Mouse (Mus musculus): ENCODE data around the gene Crlf1.
"Not testable (repeated sequence)": the region's sequence is repeated elsewhere in the genome, so short reads cannot be mapped to it uniquely, and the experiment has no call there.

Gene Crlf1

DNA sequence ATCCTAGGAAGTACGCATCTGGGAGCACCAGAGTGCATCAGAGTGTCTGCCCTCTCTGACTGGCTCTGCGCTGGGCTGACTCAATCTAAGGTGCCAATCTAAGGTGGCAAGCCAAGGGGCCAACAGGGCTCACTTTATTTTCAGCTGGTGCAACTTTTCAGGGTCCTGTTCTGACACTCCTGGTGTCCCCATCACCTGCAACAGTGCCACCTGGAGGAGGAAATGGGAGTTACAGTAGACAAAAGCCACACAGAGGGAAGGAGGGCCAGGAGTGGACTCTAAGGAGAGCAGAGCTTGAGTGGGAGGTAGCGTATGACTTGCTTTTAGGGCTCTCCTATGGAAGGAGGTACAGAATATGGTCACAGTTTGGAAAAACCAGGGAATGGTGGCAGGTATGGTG lies 11.9 kb downstream of the Crlf1 start:
- Histone ChIP-seq H3K27me3 (ENCODE audit: insufficient read depth, low read length) (peaks cover 45% of the 10 kb centered on the region), H3K4me1 (replicated peaks; ENCODE audit: low read depth, low read length) (peaks cover 80% of the 10 kb centered on the region), H3K36me3 (ENCODE audit: insufficient read depth, low read length) (peaks cover 48% of the 10 kb centered on the region), H3K9me3 (ENCODE audit: low read length) (no peaks in the 10 kb centered on the region), H3K4me3 (replicated peaks; ENCODE audit: low read length) (peak overlapping the region; percentile 85; the same call in 1 of the 2 replicates)
- no peak for TF ChIP-seq POU5F1 (IDR thresholded peaks at IDR 0.05; ENCODE audit: borderline replicate concordance, low read length)
- TF ChIP-seq CTCF (conservative IDR thresholded peaks at IDR 0.05; ENCODE audit: low read length) = peak; percentile 90

DNA sequence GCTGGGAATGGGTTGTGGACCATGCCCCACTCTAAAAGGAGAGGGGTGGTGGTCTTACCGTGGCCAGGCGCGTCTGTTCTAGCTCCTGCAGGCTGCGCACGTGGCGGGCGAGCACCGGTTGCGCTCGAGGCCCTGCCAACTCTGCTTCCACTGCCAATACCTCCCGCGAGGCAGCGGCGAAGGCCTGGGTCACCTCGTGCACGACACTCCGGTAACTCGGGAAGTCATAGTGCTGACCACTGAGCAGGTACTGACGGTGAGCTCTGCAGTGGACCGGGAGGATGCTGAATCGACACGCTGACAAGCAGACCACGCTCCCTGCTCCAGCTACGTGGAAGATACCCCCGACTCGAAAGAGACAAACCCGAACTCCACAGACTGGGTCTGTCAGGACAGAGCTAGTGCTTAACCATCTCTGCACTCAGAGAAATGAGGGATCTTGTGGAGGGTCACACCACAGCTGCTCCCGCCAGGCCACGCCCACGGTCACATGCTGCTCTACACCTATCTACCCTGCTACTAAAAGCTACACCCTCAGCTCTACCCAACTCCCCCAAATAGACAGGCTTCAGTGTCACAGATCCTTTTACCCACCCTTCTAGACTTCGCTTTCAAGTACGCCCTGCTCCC lies 12.9 kb downstream of the Crlf1 start:
- Histone ChIP-seq H3K36me3 (ENCODE audit: insufficient read depth, low read length) (peaks cover 48% of the 10 kb centered on the region), H3K4me1 (replicated peaks; ENCODE audit: low read depth, low read length) (peaks cover 73% of the 10 kb centered on the region), H3K4me3 (replicated peaks; ENCODE audit: low read length) (peak overlapping the region; percentile 85), H3K27me3 (ENCODE audit: insufficient read depth, low read length) (peaks cover 35% of the 10 kb centered on the region), H3K9me3 (ENCODE audit: low read length) (no peaks in the 10 kb centered on the region)
- TF ChIP-seq POU5F1 (IDR thresholded peaks at IDR 0.05; ENCODE audit: borderline replicate concordance, low read length) (no peak), NANOG (IDR thresholded peaks at IDR 0.05; ENCODE audit: borderline replicate concordance, low read length) (no peak), CTCF (conservative IDR thresholded peaks at IDR 0.05; ENCODE audit: low read length) (no peak)

GRCm38 (mm10) chr8:70506328-70507026 lies 13.5 kb downstream of the Crlf1 start, which contains the start of gene Rex1bd:
Rex1bd (minus strand) TSS chr8:70506752.
- Histone ChIP-seq H3K27me3 (ENCODE audit: insufficient read depth, low read length) (peaks cover 28% of the 10 kb centered on the region), H3K4me3 (replicated peaks; ENCODE audit: low read length) (peak within 1 kb of the TSS; percentile 97), H3K36me3 (ENCODE audit: insufficient read depth, low read length) (peaks cover 49% of the 10 kb centered on the region), H3K9me3 (ENCODE audit: low read length) (no peaks in the 10 kb centered on the region), H3K4me1 (replicated peaks; ENCODE audit: low read depth, low read length) (peaks cover 70% of the 10 kb centered on the region)
- TF ChIP-seq NANOG (IDR thresholded peaks at IDR 0.05; ENCODE audit: borderline replicate concordance, low read length) (no peak), CTCF (conservative IDR thresholded peaks at IDR 0.05; ENCODE audit: low read length) (peak; percentile 59), POU5F1 (IDR thresholded peaks at IDR 0.05; ENCODE audit: borderline replicate concordance, low read length) (no peak)

GRCm38 (mm10) chr8:70507027-70507393 lies 14.1 kb downstream of the Crlf1 start:
- Histone ChIP-seq H3K4me3 (replicated peaks; ENCODE audit: low read length) (peak overlapping the region; percentile 85), H3K9me3 (ENCODE audit: low read length) (no peaks in the 10 kb centered on the region), H3K4me1 (replicated peaks; ENCODE audit: low read depth, low read length) (peaks cover 70% of the 10 kb centered on the region), H3K27me3 (ENCODE audit: insufficient read depth, low read length) (peaks cover 23% of the 10 kb centered on the region), H3K36me3 (ENCODE audit: insufficient read depth, low read length) (peaks cover 54% of the 10 kb centered on the region)
- TF ChIP-seq CTCF (conservative IDR thresholded peaks at IDR 0.05; ENCODE audit: low read length) = no peak
- TF ChIP-seq POU5F1 (IDR thresholded peaks at IDR 0.05; ENCODE audit: borderline replicate concordance, low read length) = no peak
- TF ChIP-seq NANOG (IDR thresholded peaks at IDR 0.05; ENCODE audit: borderline replicate concordance, low read length) = no peak

DNA sequence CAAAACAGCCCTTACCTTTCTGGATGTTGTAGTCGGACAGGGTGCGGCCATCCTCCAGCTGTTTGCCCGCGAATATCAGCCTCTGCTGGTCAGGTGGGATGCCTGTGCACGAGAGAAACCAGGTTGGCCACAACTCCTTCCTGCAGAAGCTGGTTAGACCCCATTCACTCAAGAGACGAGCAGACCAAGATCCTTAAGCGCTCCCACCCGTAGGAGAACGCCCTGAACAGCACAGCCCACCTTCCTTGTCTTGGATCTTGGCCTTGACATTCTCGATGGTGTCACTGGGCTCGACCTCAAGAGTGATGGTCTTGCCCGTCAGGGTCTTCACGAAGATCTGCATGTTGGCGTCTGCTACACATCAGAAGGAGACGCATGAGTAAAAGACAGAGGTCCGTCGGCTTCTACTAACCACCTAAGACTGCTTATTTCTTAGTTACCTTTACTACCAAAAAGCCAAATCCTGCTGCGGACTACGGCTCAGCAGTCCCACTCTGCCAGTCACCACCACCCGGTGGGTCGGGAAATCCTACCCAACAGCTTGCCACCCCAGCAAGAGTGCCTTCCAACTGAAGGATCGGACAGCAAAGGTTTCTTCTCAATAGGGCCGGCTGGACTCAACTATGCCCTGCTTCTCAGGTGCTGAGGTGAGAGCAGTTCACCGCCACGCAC lies 16.5 kb downstream of the Crlf1 start:
- H3K9me3 ChIP-seq (ENCODE audit: low read length) = no peaks in the 10 kb centered on the region
- TF ChIP-seq CTCF (conservative IDR thresholded peaks at IDR 0.05; ENCODE audit: low read length) (no peak), NANOG (IDR thresholded peaks at IDR 0.05; ENCODE audit: borderline replicate concordance, low read length) (no peak), POU5F1 (IDR thresholded peaks at IDR 0.05; ENCODE audit: borderline replicate concordance, low read length) (no peak)
- peak overlapping the region; percentile 97 for H3K4me3 ChIP-seq (replicated peaks; ENCODE audit: low read length)
- peaks cover 2% of the 10 kb centered on the region for H3K27me3 ChIP-seq (ENCODE audit: insufficient read depth, low read length)
- peaks cover 72% of the 10 kb centered on the region for H3K4me1 ChIP-seq (replicated peaks; ENCODE audit: low read depth, low read length)
- H3K36me3 ChIP-seq (ENCODE audit: insufficient read depth, low read length) = peaks cover 68% of the 10 kb centered on the region

DNA sequence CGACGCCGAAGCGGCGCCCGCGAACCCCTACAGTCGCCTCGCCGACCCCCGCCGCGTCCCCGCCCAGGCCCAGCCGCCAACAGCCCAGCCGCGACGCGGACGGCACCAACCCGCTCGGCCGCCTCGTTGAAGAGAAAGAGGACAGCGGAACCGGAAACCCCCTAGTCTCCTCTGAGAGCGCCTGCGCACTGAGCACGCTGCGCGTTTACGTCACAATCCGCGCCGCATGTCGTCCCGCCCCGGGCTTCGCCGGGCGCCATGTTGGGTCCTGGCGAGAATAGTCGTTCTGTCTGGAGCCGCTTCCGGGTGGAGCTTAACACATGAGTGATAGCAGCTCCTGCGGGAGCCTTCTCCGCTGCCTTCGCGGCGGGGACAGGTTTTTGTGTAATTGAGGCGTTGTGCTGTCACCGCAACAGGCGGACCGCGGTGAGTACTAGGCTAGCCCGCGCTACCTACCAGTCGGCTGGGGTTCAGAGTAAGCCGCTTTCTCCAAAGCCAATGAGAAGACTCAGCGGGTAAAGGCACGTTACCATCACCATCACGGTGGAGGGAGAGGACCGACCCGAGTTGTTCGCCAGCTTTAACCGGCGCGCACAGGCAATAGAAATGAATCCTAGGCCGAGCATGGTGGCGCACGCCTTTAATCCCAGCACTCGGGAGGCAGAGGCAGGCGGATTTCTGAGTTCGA lies 17.4 kb downstream of the Crlf1 start, which contains the start of gene Uba52:
TSS of gene Uba52 (minus strand) at position 574 of the 688 bp plus-strand sequence.
- peak within 1 kb of the TSS; percentile 97 for H3K4me3 ChIP-seq (replicated peaks; ENCODE audit: low read length)
- H3K36me3 ChIP-seq (ENCODE audit: insufficient read depth, low read length) = peaks cover 68% of the 10 kb centered on the region
- no peaks in the 10 kb centered on the region for H3K9me3 ChIP-seq (ENCODE audit: low read length)
- no peaks in the 10 kb centered on the region for H3K27me3 ChIP-seq (ENCODE audit: insufficient read depth, low read length)
- peaks cover 71% of the 10 kb centered on the region for H3K4me1 ChIP-seq (replicated peaks; ENCODE audit: low read depth, low read length)
- TF ChIP-seq NANOG (IDR thresholded peaks at IDR 0.05; ENCODE audit: borderline replicate concordance, low read length) (no peak), CTCF (conservative IDR thresholded peaks at IDR 0.05; ENCODE audit: low read length) (no peak), POU5F1 (IDR thresholded peaks at IDR 0.05; ENCODE audit: borderline replicate concordance, low read length) (no peak)

DNA sequence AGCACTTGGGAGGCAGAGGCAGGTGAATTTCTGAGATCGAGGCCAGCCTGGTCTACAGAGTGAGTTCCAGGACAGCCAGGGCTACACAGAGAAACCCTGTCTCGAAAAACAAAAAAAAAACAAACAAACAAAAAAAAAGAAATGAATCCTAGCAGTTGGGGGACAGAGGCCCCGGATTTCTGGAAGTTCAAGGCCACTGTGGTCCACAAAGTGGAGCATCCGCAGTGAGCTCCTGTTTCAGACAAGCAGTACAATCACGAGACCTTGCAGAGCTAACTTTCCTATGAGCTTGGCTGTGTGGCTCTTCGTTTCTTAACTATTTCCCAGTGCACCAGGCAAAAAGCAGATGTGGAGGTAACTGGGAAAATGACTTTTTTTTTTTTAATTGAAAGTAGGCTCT lies 18.2 kb downstream of the Crlf1 start:
- Histone ChIP-seq H3K36me3 (ENCODE audit: insufficient read depth, low read length) (peaks cover 73% of the 10 kb centered on the region), H3K4me1 (replicated peaks; ENCODE audit: low read depth, low read length) (peaks cover 68% of the 10 kb centered on the region), H3K4me3 (replicated peaks; ENCODE audit: low read length) (peak overlapping the region; percentile 97)
- H3K27me3 ChIP-seq (ENCODE audit: insufficient read depth, low read length); H3K9me3 ChIP-seq (ENCODE audit: low read length): not testable (repeated sequence)

DNA sequence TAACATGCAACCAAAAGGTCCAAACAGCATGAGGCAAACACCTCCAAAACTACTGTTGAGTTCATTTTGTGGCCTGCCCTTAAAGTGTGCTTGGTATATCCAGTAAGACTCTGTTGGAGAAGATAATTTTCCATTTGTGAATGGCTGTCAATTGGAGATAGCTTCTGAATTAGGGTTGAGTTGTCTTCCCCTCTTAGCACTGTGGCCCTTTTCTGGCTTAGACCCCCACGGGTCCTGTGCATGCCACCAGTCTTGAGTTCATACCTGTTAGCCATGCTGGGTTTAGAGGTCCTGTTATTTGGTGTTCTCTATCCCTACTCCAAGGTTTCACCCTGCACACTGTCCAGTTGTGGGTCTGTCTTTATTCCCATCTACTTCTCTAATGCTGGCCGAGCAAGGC lies 18.8 kb downstream of the Crlf1 start:
- TF ChIP-seq POU5F1 (IDR thresholded peaks at IDR 0.05; ENCODE audit: borderline replicate concordance, low read length) (no peak), NANOG (IDR thresholded peaks at IDR 0.05; ENCODE audit: borderline replicate concordance, low read length) (no peak), CTCF (conservative IDR thresholded peaks at IDR 0.05; ENCODE audit: low read length) (no peak)
- peak overlapping the region; percentile 97 for H3K4me3 ChIP-seq (replicated peaks; ENCODE audit: low read length)
- H3K9me3 ChIP-seq (ENCODE audit: low read length) = no peaks in the 10 kb centered on the region
- peaks cover 79% of the 10 kb centered on the region for H3K36me3 ChIP-seq (ENCODE audit: insufficient read depth, low read length)
- peaks cover 73% of the 10 kb centered on the region for H3K4me1 ChIP-seq (replicated peaks; ENCODE audit: low read depth, low read length)
- no peaks in the 10 kb centered on the region for H3K27me3 ChIP-seq (ENCODE audit: insufficient read depth, low read length)

All from E14TG2a.4 (cell line).